Mouse (Mus musculus) midbrain, embryonic 16.5 days (tissue): Measurements from ENCODE around the gene Tpra1. TPM values are rescaled to one million over a fixed set of nuclear protein-coding genes. Genes with fewer than 3 reads are reported as not detected.

Experiments used
- ATAC-seq: fragments of 200-750 bp; cut with Nextera tagmentation; 2 replicates; pipeline ENCODE4 v1.8.0; 2017; ENCODE audit warnings: moderate TSS enrichment
- H3K27ac ChIP-seq: fragments of 300-500 bp; sonication (generic); 2 replicates; pipeline ENCODE4 v1.5.1; 2014; ENCODE audit warnings: mild to moderate bottlenecking, low read length, mixed read lengths
- H3K27me3 ChIP-seq: fragments of 300-500 bp; sonication (generic); 2 replicates; pipeline ENCODE4 v1.6.1; 2014; ENCODE audit warnings: low read depth, low read length, mixed read lengths; ENCODE audit not compliant: control insufficient read depth, insufficient read depth
- H3K36me3 ChIP-seq: fragments of 300-500 bp; sonication (generic); 2 replicates; pipeline ENCODE4 v1.6.1; 2014; ENCODE audit warnings: mild to moderate bottlenecking, low read length, moderate library complexity, mixed read lengths; ENCODE audit not compliant: control insufficient read depth, insufficient read depth
- H3K4me1 ChIP-seq: fragments of 300-500 bp; sonication (generic); 2 replicates; pipeline ENCODE4 v1.6.1; 2014; ENCODE audit warnings: mild to moderate bottlenecking, low read length, mixed read lengths; ENCODE audit not compliant: control insufficient read depth, insufficient read depth
- H3K4me2 ChIP-seq: fragments of 300-500 bp; sonication (generic); 2 replicates; pipeline ENCODE4 v1.6.1; 2014; ENCODE audit warnings: mild to moderate bottlenecking, low read length, mixed read lengths
- H3K4me3 ChIP-seq: fragments of 300-500 bp; sonication (generic); 2 replicates; pipeline ENCODE4 v1.5.1; 2014; ENCODE audit warnings: low read depth, mild to moderate bottlenecking, low read length, moderate library complexity, mixed read lengths
- H3K9ac ChIP-seq: fragments of 300-500 bp; sonication (generic); 2 replicates; pipeline ENCODE4 v1.6.1; 2014; ENCODE audit warnings: low read depth, low read length, mixed read lengths
- H3K9me3 ChIP-seq: fragments of 300-500 bp; sonication (generic); replicated peaks from 2 replicates; pipeline ENCODE4 v1.6.1; 2014; ENCODE audit warnings: mild to moderate bottlenecking, low read length, mixed read lengths; ENCODE audit not compliant: control insufficient read depth, poor library complexity, severe bottlenecking
- WGBS: fragments of 180-500 bp; shearing (Covaris S2); extraction: QIAGEN DNeasy Blood & Tissue Kit; methylation state at CpG from one replicate; pipeline ENCODE4 v1.1.7; 2014; 5-methylcytosine and 5-hydroxymethylcytosine counted together
- polyA plus RNA-seq: library from polyadenylated mRNA; unstranded; fragments of >200 nt; fragmentation: Nextera tagmentation; extraction: Ambion mirVana; gene quantifications from 2 replicates; pipeline ENCODE4 v1.2.1, GENCODE M21; 2015

Tpra1 gene
- polyA plus RNA-seq, 1 experiment from 2014 or later: 99.6 TPM

DNA sequence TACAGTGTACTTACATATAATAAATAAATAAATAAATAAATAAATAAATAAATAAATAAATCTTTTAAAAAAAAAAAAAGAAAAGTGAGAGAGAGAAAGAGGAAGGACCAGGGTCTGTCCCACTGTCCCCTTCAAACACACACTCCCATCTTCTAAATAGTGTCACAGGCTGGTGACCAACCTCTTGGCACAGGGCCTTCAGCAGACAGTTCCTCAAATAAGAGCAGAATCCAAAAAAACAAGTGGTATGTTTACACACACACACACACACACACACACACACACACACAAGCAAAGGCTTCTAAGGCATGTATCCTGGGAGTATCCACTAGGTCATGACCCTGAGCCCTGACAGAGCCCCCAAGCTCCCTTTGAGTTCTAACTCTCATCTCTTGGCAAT lies 45.7 kb downstream of the Tpra1 start:
- H3K4me1 ChIP-seq: peaks cover 11% of the 10 kb centered on the region
- no peak overlapping the region for H3K9ac ChIP-seq
- no peak overlapping the region for H3K27ac ChIP-seq
- H3K4me3 ChIP-seq: no peak overlapping the region
- ATAC-seq: no peak
- no peak overlapping the region for H3K4me2 ChIP-seq
- H3K9me3 ChIP-seq: no peaks in the 10 kb centered on the region
- no peaks in the 10 kb centered on the region for H3K27me3 ChIP-seq
- H3K36me3 ChIP-seq: no peaks in the 10 kb centered on the region

DNA sequence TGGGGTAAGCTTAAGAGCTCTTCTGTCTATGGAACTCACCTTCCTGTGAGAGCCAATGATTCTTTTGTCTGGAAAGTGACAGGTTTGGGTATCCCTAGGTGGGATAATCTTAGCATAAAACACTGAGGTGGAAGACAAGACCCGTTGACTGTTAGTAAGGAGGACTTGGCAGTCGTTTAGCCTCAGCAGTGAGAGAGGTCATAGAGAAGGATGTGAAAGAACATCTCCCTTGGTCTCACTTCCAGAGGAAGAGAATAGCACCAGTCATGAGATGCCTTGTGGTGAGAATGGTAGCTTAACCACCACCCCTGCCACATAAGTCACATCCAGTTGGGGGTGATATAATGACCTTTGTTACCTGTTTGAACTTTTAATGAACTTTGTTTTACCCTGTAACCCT lies 54.7 kb downstream of the Tpra1 start:
- 0 out of 2 replicates have a peak, but pooled peaks cover 2% of the 10 kb centered on the region for H3K9me3 ChIP-seq
- H3K36me3 ChIP-seq: no peaks in the 10 kb centered on the region
- ATAC-seq: no peak
- H3K4me2 ChIP-seq: no peak overlapping the region
- H3K27ac ChIP-seq: no peak overlapping the region
- H3K9ac ChIP-seq: no peak overlapping the region
- H3K4me3 ChIP-seq: no peak overlapping the region
- no peaks in the 10 kb centered on the region for H3K27me3 ChIP-seq
- H3K4me1 ChIP-seq: peaks cover 11% of the 10 kb centered on the region; the same call in 1 of the 2 replicates
- 84% methylated on average over 2 of the region's 2 CpGs for WGBS

- Histone ChIP-seq H3K9me3 (0 out of 2 replicates have a peak, but pooled peaks cover 2% of the 10 kb centered on the region), H3K36me3 (no peaks in the 10 kb centered on the region), H3K4me1 (peaks cover 11% of the 10 kb centered on the region; the same call in 1 of the 2 replicates), H3K27ac (no peak overlapping the region), H3K9ac (no peak overlapping the region), H3K4me3 (no peak overlapping the region), H3K27me3 (no peaks in the 10 kb centered on the region), H3K4me2 (no peak overlapping the region)
- no peak for ATAC-seq
- WGBS: 89% methylated on average over 4 of the region's 4 CpGs
These were observed 55.3 kb downstream of the Tpra1 start for GRCm38 (mm10) chr6:88957313-88957712.

DNA sequence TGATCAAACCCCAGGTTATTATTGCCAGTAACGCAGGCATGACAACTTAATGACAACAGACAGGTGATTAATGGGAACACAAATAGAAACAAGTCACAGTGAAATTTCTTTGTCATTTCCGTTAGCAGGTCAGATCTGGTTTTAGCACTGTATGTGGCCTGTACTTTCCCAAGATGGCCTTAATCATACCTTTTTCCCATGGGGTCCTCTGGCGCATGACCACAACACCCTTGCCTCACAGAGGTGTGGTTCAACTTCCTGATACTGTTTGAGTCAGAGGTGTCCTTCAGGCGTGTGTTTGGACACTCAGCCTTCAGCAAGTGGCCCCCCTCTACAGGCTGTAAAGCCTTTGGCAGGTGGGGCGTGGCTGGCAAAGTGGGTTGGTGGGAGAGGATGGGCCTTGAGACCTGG lies 55.8 kb downstream of the Tpra1 start:
- no peak overlapping the region for H3K9ac ChIP-seq
- WGBS: 92% methylated on average over 5 of the region's 5 CpGs
- no peak overlapping the region for H3K4me3 ChIP-seq
- H3K4me1 ChIP-seq: peaks cover 11% of the 10 kb centered on the region; the same call in 1 of the 2 replicates
- H3K27me3 ChIP-seq: no peaks in the 10 kb centered on the region
- 0 out of 2 replicates have a peak, but pooled peaks cover 2% of the 10 kb centered on the region for H3K9me3 ChIP-seq
- H3K36me3 ChIP-seq: no peaks in the 10 kb centered on the region
- no peak overlapping the region for H3K4me2 ChIP-seq
- ATAC-seq: no peak
- H3K27ac ChIP-seq: no peak overlapping the region

GRCm38 (mm10) chr6:88958305-88958704 lies 56.3 kb downstream of the Tpra1 start:
- H3K27me3 ChIP-seq: no peaks in the 10 kb centered on the region

GRCm38 (mm10) chr6:88959834-88960233 lies 57.8 kb downstream of the Tpra1 start:
- H3K27ac ChIP-seq: peak overlapping the region; percentile 38; the same call in 1 of the 2 replicates
- no peak overlapping the region for H3K4me3 ChIP-seq
- H3K4me2 ChIP-seq: no peak overlapping the region
- no peaks in the 10 kb centered on the region for H3K9me3 ChIP-seq
- no peaks in the 10 kb centered on the region for H3K36me3 ChIP-seq
- 10% methylated on average over 7 of the region's 7 CpGs for WGBS
- H3K27me3 ChIP-seq: no peaks in the 10 kb centered on the region
- H3K9ac ChIP-seq: no peak overlapping the region
- ATAC-seq: peak; percentile 70
- peaks cover 11% of the 10 kb centered on the region; the same call in 1 of the 2 replicates for H3K4me1 ChIP-seq

More at GRCm38 (mm10) chr6:88958305-88958704, 56.3 kb downstream of the Tpra1 start:
- Histone ChIP-seq H3K4me1 (peaks cover 11% of the 10 kb centered on the region; the same call in 1 of the 2 replicates), H3K4me3 (no peak overlapping the region), H3K36me3 (no peaks in the 10 kb centered on the region), H3K9me3 (0 out of 2 replicates have a peak, but pooled peaks cover 2% of the 10 kb centered on the region), H3K4me2 (no peak overlapping the region), H3K27ac (no peak overlapping the region), H3K9ac (no peak overlapping the region)
- 89% methylated on average over 2 of the region's 2 CpGs for WGBS
- ATAC-seq: no peak

DNA sequence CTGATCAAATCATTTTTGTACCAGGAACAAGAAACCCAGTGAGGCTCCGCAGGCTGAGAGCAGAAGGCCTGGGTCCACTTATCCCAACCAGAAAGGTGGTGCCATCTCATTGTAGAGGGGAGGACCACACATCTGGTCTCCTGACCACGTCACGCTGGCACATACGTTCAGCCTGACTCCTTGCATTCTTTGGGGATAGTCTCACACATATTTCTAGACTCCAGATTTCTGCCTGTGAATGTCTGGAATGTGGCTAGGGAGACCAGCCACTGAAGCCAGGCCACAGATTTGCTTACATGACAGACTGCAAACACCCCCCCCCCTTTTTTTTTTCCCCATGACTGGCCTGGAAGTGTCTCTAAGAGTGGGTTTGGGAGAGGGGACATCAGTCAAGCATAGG lies 58.9 kb downstream of the Tpra1 start:
- 86% methylated on average over 4 of the region's 4 CpGs for WGBS
- no peak for ATAC-seq

More for the DNA sequence above, 58.9 kb downstream of the Tpra1 start:
- Histone ChIP-seq H3K27ac (no peak overlapping the region), H3K9me3 (no peaks in the 10 kb centered on the region), H3K4me1 (peaks cover 18% of the 10 kb centered on the region; the same call in 1 of the 2 replicates), H3K9ac (no peak overlapping the region), H3K27me3 (no peaks in the 10 kb centered on the region), H3K4me3 (no peak overlapping the region), H3K4me2 (no peak overlapping the region), H3K36me3 (no peaks in the 10 kb centered on the region)

Other genes starting within 250 kb of the Tpra1 start
- 31.8 and 55.0 TPM in 2 replicates for gene Mgll, start 177.8 kb upstream of the Tpra1 start, polyA plus RNA-seq
- gene Abtb1, start 60.3 kb upstream of the Tpra1 start, polyA plus RNA-seq: 37.3 and 40.7 TPM in 2 replicates
- gene Podxl2, start 27.2 kb upstream of the Tpra1 start, polyA plus RNA-seq: 662 and 671 TPM in 2 replicates
- gene Mcm2, start 3.5 kb upstream of the Tpra1 start, polyA plus RNA-seq: 16.2 and 20.7 TPM in 2 replicates